Mouse (Mus musculus) C2C12 (cell line): ENCODE measurements around the gene Ktn1. TPM values are rescaled to one million over a fixed set of nuclear protein-coding genes. Genes with fewer than 3 reads are reported as not detected.

Experiments used
- H3K27me3 ChIP-seq: one replicate; pipeline ENCODE4 v1.6.1; 2011; ENCODE audit not compliant: control insufficient read depth, insufficient read depth, insufficient read length
- H3K36me3 ChIP-seq: one replicate; pipeline ENCODE4 v1.6.1; 2011; ENCODE audit not compliant: control insufficient read depth, insufficient read depth
- H3K4me3 ChIP-seq: one replicate; pipeline ENCODE4 v1.5.1; 2011; ENCODE audit warnings: mild to moderate bottlenecking, control low read depth; ENCODE audit not compliant: poor library complexity, insufficient read depth, severe bottlenecking
- H3K79me2 ChIP-seq: one replicate; pipeline ENCODE4 v1.6.1; 2011; ENCODE audit not compliant: control insufficient read depth, insufficient read depth
- H3K79me3 ChIP-seq: one replicate; pipeline ENCODE4 v1.6.1; 2011; ENCODE audit warnings: low read depth, control low read depth
- H3ac ChIP-seq: one replicate; pipeline ENCODE3; 2011; ENCODE audit warnings: low read depth; ENCODE audit not compliant: control insufficient read depth, insufficient read length
- CEBPB ChIP-seq: IDR thresholded peaks from one replicate; pipeline ENCODE4 v1.6.1; 2011; ENCODE audit warnings: low read depth, mild to moderate bottlenecking, control low read depth, moderate library complexity
- CTCF ChIP-seq: IDR thresholded peaks from one replicate; pipeline ENCODE4 v1.5.1; 2011; ENCODE audit not compliant: control insufficient read depth, insufficient read depth, insufficient read length
- FOSL1 ChIP-seq: IDR thresholded peaks from one replicate; pipeline ENCODE4 v1.8.0; 2011; ENCODE audit warnings: mild to moderate bottlenecking, low read length; ENCODE audit not compliant: poor library complexity, insufficient read depth, severe bottlenecking
- MAX ChIP-seq: IDR thresholded peaks from one replicate; pipeline ENCODE4 v1.6.1; 2011; ENCODE audit warnings: mild to moderate bottlenecking, control low read depth
- MYOD1 ChIP-seq: IDR thresholded peaks from one replicate; pipeline ENCODE4 v1.6.1; 2011; ENCODE audit warnings: low read depth; ENCODE audit not compliant: control insufficient read depth, insufficient read length
- MYOG ChIP-seq: IDR thresholded peaks from one replicate; pipeline ENCODE4 v1.6.1; 2011; ENCODE audit not compliant: control insufficient read depth, insufficient read length; ENCODE audit errors: extremely low read depth
- USF1 ChIP-seq: IDR thresholded peaks from one replicate; pipeline ENCODE4 v1.6.1; 2011; ENCODE audit warnings: low read depth, mild to moderate bottlenecking, control low read depth, moderate library complexity
- polyA plus RNA-seq: library from polyadenylated mRNA; unstranded; fragments of >200 nt; fragmentation: generic; extraction: Trizol; gene quantifications from one replicate; pipeline ENCODE4 v1.2.1, GENCODE M21; 2012; ENCODE audit warnings: missing spikeins

Ktn1 gene
- polyA plus RNA-seq, 1 experiment: 14.8 TPM

GRCm38 (mm10) chr14:47748714-47749113, 100.5 kb downstream of the Ktn1 start:
- no peak for TF ChIP-seq USF1
- no peak for TF ChIP-seq MYOG
- no peak for TF ChIP-seq CTCF
- no peak for TF ChIP-seq CEBPB
- TF ChIP-seq MYOD1: no peak
- no peak for TF ChIP-seq MAX
- TF ChIP-seq FOSL1: no peak
- Histone ChIP-seq H3K4me3 (no peak overlapping the region), H3K36me3 (no peaks in the 10 kb centered on the region), H3ac (no peak overlapping the region), H3K79me2 (no peaks in the 10 kb centered on the region), H3K27me3 (no peaks in the 10 kb centered on the region), H3K79me3 (no peaks in the 10 kb centered on the region)

DNA sequence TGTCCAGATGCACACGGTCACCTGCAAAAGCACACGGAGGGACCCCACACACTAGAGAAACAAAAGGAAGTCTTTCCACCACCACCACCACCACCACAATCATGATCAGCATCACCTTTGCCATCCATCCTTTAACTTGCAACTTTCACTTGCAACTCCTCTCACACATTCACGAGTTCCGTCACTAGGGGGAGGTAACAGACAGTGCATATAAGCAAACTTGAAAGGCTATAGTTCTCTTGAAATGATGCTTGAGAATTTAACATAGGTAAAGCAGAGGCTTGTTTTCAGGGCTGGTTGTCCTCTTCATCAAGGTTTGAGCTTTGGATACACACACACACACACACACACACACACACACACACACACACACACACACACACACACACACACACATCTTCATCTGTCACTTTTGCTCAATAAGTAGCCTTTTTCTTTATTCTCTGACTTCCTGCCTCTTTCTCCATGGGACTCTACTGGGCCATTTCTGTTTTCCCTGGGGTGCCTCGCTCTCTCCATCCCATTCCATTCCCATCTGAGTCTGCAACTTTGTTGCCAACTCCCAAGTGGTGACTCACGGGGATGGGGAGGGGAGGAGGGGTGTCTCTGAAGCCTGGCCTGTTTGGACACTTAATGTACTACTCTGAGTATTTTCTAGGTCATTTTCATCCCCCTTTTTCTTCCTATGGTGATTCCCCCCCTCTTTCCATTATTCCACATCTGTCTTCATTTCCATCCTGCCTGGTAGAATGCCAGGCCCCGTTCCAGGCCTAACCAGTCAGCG, 103.4 kb downstream of the Ktn1 start:
- H3K27me3 ChIP-seq: no peaks in the 10 kb centered on the region
- no peak overlapping the region for H3K4me3 ChIP-seq
- H3ac ChIP-seq: no peak overlapping the region
- no peaks in the 10 kb centered on the region for H3K36me3 ChIP-seq
- TF ChIP-seq MAX: no peak
- TF ChIP-seq CEBPB: no peak
- no peak for TF ChIP-seq MYOG
- no peak for TF ChIP-seq FOSL1
- TF ChIP-seq CTCF: peak; percentile 19
- H3K79me2 ChIP-seq: no peaks in the 10 kb centered on the region
- no peaks in the 10 kb centered on the region for H3K79me3 ChIP-seq

DNA sequence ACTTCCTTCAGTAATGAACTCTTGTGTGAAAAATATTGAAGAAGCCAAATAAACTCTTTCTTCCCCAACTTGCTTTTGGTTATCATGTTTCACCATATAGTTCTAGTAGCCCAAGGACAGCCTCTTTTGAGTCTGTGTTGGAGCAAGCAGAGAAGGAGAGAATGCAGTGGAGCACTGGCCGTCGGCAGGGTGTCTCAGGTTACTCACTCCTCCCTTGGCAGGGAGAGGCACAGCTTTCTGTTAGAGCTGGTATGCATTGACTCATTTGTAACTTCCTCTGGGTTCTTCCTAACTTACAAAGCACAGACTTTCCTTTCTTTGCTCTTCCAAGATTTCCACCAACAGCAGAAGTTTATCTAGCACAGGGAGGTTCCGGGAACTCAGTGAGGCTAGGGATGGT, 105.3 kb downstream of the Ktn1 start:
- no peak overlapping the region for H3K4me3 ChIP-seq
- no peaks in the 10 kb centered on the region for H3K27me3 ChIP-seq
- H3ac ChIP-seq: no peak overlapping the region
- no peaks in the 10 kb centered on the region for H3K79me3 ChIP-seq
- TF ChIP-seq FOSL1 (no peak), MYOD1 (no peak), USF1 (no peak), CEBPB (no peak), MAX (no peak), MYOG (no peak), CTCF (no peak)
- no peaks in the 10 kb centered on the region for H3K36me3 ChIP-seq
- H3K79me2 ChIP-seq: no peaks in the 10 kb centered on the region

GRCm38 (mm10) chr14:47754253-47754897, 106.1 kb downstream of the Ktn1 start:
- H3K27me3 ChIP-seq: no peaks in the 10 kb centered on the region
- no peaks in the 10 kb centered on the region for H3K79me2 ChIP-seq
- no peak for TF ChIP-seq MAX
- TF ChIP-seq FOSL1: no peak
- no peak for TF ChIP-seq MYOD1
- TF ChIP-seq USF1: no peak
- TF ChIP-seq MYOG: no peak
- no peak for TF ChIP-seq CTCF
- no peaks in the 10 kb centered on the region for H3K36me3 ChIP-seq
- no peak overlapping the region for H3ac ChIP-seq
- no peaks in the 10 kb centered on the region for H3K79me3 ChIP-seq
- H3K4me3 ChIP-seq: no peak overlapping the region

DNA sequence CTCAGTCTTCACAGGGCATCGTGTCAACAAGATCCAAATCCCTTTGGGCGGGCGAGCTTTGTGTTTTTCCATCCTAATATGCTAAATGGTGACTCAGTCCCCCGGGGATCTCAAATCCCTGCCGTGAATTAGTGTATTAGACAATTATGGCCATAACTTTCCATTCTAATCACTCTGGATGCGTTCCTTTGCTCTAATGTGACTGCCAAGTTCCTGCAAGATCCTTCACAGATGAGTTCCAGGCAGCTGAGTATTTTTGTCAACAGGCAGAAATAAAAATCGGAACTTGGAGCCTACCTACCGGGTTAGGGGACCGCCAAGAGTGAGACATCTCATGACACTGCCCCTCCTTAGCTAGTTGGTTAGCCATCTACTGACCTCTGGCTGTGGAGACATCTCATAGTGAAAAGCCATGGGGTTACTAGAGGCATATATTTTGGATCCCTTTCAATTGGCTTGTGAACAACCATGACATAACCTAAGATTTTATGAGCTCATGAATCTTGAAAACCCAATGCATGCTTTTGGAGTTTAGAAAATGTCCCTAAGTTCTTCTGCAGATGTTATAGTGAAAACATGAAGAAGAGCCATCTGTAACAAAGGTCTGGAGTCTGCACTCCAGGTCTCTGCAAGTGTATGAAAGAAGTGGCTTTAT, 108.3 kb downstream of the Ktn1 start:
- no peaks in the 10 kb centered on the region for H3K36me3 ChIP-seq
- no peaks in the 10 kb centered on the region for H3K79me3 ChIP-seq
- TF ChIP-seq MAX: no peak
- no peak for TF ChIP-seq MYOG
- peak; percentile 46 for TF ChIP-seq FOSL1
- no peaks in the 10 kb centered on the region for H3K79me2 ChIP-seq
- H3ac ChIP-seq: no peak overlapping the region
- H3K27me3 ChIP-seq: no peaks in the 10 kb centered on the region
- H3K4me3 ChIP-seq: no peak overlapping the region
